In the genomic region with DNA sequence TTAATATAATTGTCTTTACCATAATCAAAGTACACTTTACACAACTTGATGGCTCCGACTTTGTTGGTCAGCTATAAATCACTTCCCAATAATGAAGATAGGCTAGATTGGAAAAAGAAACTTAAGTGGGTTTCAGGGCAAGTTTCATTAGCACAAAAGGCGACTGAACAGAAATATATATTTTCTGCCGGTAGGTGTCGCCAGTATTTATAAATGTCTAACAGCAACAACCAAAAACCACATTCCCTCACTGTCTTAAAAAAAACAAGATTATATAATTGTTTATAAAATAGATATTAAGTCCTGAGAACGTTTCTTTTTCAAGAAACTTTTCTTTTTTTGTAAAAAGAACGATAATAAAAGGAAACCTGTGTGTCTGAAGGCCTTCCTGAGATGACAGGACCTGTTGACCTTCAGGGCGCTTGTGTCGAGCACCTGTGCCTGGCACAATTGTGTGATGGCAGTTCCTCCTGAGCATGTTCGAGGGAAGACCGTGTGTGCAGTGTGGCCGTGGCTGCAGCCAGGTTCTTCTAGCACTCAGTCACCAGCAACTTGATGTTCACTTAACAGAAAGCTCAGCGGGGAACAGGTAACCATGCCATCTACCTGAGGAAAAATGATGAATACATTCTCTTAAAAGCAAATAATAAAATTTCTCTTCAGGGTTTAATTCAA, we compare ENCODE assay signal across 8 mouse cellular contexts.
DNase-seq lines count a peak whose midpoint lies in the region; ATAC-seq and TF ChIP-seq lines count a peak whose summit lies in the region.

No protein-coding gene starts in this region.

- peak overlapping the region; percentile 90 for H3K4me2 ChIP-seq in intestine, postnatal 0 days (replicated peaks; ENCODE audit: low read depth)
- no peak overlapping the region for H3K4me2 ChIP-seq in intestine, embryonic 15.5 days (replicated peaks)
- H3K4me2 ChIP-seq in limb, embryonic 12.5 days, result peak overlapping the region; percentile 95

- no peaks in the 10 kb centered on the region for H3K4me1 ChIP-seq in intestine, postnatal 0 days (replicated peaks; ENCODE audit: control insufficient read depth, insufficient read depth, low read length)
- peaks cover 20% of the 10 kb centered on the region; the same call in 1 of the 2 replicates for H3K4me1 ChIP-seq in intestine, embryonic 15.5 days (replicated peaks)
- peaks cover 43% of the 10 kb centered on the region for H3K4me1 ChIP-seq in limb, embryonic 12.5 days (replicated peaks)

- peak; percentile 61 for TF ChIP-seq CTCF in intestine, postnatal 0 days (IDR thresholded peaks at IDR 0.05; ENCODE audit: low read depth)

- 0 out of 2 replicates have a peak overlapping the region, but pooled peaks have one; percentile 60 for H3K4me3 ChIP-seq in intestine, postnatal 0 days (ENCODE audit: low read depth, low read length)
- no peak overlapping the region for H3K4me3 ChIP-seq in intestine, embryonic 15.5 days (replicated peaks)
- peak overlapping the region; percentile 66 for H3K4me3 ChIP-seq in limb, embryonic 12.5 days (replicated peaks)

- no peak for ATAC-seq in intestine, postnatal 0 days
- no peak for ATAC-seq in intestine, embryonic 15.5 days
- no peak for ATAC-seq in limb, embryonic 12.5 days (ENCODE audit: insufficient number of reproducible peaks, insufficient read depth, low FRiP score, low TSS enrichment, low read depth)

- no peaks in the 10 kb centered on the region; the same call in 1 of the 2 replicates for H3K27me3 ChIP-seq in intestine, postnatal 0 days (replicated peaks; ENCODE audit: control insufficient read depth, insufficient read depth, low read length)
- H3K27me3 ChIP-seq in intestine, embryonic 15.5 days (replicated peaks), result no peaks in the 10 kb centered on the region
- H3K27me3 ChIP-seq in limb, embryonic 12.5 days, result peaks cover 12% of the 10 kb centered on the region

- 34% methylated on average over 12 of the region's 12 CpGs for WGBS in intestine, postnatal 0 days
- 35% methylated on average over 12 of the region's 12 CpGs for WGBS in intestine, embryonic 15.5 days
- WGBS in limb, embryonic 12.5 days, result 37% methylated on average over 12 of the region's 12 CpGs

- no peaks in the 10 kb centered on the region for H3K36me3 ChIP-seq in intestine, postnatal 0 days (ENCODE audit: control insufficient read depth, insufficient read depth)
- no peaks in the 10 kb centered on the region for H3K36me3 ChIP-seq in intestine, embryonic 15.5 days
- no peaks in the 10 kb centered on the region for H3K36me3 ChIP-seq in limb, embryonic 12.5 days

- no peak overlapping the region for H3K9ac ChIP-seq in intestine, postnatal 0 days (ENCODE audit: low read depth, low read length)
- no peak overlapping the region for H3K9ac ChIP-seq in intestine, embryonic 15.5 days
- no peak overlapping the region for H3K9ac ChIP-seq in limb, embryonic 12.5 days (replicated peaks)

- H3K9me3 ChIP-seq in intestine, postnatal 0 days (ENCODE audit: control insufficient read depth), result no peaks in the 10 kb centered on the region
- H3K9me3 ChIP-seq in intestine, embryonic 15.5 days, result no peaks in the 10 kb centered on the region
- H3K9me3 ChIP-seq in limb, embryonic 12.5 days, result no peaks in the 10 kb centered on the region

- peak; percentile 50 for DNase-seq in urinary bladder, postnatal 14 days (ENCODE audit: low spot score)
- DNase-seq in urinary bladder, adult 2 months (ENCODE audit: low spot score), result no peak
- DNase-seq in cerebellum, postnatal 25 days, result peak; percentile 48 to 73
- peak; percentile 63 for DNase-seq in thymus, postnatal 4 days
- no peak for DNase-seq in adrenal gland, adult 8-10 months

- no peak overlapping the region for H3K27ac ChIP-seq in intestine, postnatal 0 days (ENCODE audit: low read depth, low read length)
- no peak overlapping the region for H3K27ac ChIP-seq in intestine, embryonic 15.5 days
- H3K27ac ChIP-seq in limb, embryonic 12.5 days, result no peak overlapping the region

Comparison
In these comparisons a context has a peak if more than half of its experiments do, and no peak if none do; other contexts are left out.
1. DNase-seq: peak in urinary bladder, postnatal 14 days (single experiment), cerebellum, postnatal 25 days (2 of 2) and thymus, postnatal 4 days (single experiment); none in urinary bladder, adult 2 months (single experiment) and adrenal gland, adult 8-10 months (single experiment).